Mouse (Mus musculus) forelimb bud, embryonic 11.5 days (tissue): Measurements from ENCODE around the gene Zfp27.

Experiments used
- DNase-seq: peaks from one replicate; pipeline ENCODE4 v3.0.0-alpha.2; 2012; ENCODE audit warnings: low read depth, low spot score

Gene Zfp27

DNA sequence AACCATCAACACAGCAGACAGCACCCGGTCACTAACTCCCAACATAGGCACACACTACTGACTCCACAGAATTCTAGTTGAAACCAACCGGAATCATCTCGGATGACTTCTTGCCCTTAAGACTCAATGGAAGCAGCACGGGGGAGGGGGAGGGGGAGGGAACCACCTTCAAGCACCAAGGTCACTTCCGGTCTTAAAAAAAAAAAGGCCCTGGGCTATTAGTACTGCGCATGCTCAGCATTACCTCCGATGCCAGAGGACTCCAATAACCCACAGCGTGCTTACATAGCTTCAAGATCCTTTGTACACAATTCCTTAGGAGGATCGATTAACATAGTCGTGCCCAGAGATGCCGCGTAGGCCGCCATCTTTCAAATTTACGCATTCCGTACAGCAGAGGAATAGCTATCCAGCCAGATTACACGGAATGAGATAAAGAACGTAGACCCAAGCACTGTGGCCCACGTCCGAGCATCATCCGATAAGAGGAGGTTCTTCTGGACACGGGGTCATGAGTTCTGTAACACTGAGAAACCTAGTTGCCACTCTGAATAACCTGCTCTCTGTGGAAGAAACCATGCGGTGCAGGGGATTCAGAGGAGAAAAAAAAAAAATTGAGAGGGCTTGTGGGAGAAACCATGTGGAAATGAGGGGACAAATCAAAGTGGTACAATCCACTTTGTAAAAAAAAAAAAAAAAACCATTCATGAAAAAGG, at the start of gene Zfp27:
Zfp27 (minus strand) TSS at position 607 of the 716 bp plus-strand sequence.
- DNase-seq = peak; percentile 85

DNA sequence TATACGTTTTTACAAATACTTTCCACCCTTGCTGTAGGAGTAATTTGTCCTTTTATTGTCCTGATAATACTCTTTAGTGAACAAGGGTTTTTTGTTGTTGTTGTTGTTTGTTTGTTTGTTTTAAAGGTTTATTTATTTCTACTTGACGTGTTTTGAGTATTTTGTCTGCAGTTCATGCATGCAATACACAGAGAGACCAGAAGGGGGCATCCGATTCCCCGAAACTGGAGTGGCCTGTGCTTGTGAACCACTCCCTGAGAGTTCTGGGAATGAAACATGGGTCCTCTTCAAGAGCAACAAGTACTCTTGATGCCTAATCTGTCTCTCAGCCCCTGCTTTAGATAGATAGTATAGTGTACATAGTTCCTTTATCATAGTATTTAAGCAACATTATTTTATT, 48.4 kb upstream of the Zfp27 start:
- DNase-seq = peak; percentile 41

DNA sequence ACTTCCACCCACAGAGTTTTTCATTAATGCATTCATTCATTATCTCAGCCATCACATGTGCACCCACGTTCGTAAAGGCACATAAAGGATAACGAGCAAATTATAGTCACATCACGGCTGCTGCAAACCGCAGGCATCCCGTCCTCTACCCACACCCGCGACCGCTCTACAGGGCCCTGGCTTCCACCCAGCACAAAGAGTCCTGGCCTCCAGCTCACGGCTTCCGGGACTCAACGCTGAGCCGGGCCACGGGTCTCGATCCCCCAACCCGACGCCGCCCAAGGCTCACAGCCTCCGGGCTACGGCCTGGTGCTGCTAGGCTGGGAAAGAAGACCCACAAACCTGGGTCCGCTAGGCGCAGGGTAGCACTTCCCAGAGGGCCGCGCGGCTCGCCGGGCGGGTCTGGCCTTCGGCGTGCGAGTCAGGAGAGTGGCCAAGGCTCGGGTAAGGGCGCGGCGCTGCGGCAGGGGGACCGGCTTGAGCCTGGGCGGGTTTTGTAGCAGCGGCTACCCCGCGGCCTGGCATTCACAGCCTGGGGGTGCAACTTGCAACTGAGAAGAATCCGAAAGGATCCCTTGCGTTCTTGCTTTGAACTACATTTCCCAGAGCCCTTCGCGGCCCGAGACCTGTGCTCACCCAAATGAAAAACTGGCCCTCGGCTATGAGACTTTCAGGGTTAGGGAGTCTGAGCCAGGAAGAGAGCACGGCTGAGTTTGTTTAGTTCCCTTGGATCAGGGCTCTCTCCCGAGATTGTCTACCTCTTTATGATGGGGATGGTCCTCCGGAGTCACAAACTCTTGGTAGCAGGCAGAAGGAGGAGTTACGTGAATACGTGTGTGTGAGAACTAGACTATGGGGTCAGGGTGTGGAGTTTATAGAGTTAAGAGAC, 47.4 kb upstream of the Zfp27 start, which contains the start of gene Zfp74:
Zfp74 (minus strand) TSS at position 577 of the 889 bp plus-strand sequence.
- DNase-seq = peak; percentile 86

DNA sequence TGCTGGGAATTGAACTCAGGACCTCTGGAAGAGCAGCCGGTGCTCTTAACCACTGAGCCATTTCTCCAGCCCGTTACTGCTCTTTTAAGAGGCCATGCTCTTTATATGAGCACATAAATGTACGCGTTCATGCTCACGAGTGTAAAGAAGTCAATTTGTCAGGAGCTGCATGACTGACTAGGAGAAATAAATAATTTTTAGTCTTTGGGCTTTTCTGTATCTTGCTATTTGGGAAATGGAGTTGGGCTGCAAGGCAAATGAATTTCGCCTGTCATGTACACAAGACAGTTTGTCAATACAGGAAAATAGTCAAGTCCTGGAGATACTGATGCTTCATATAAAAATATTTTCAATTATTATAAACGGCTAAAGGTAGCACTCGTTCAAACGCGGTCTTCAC, 46.7 kb upstream of the Zfp27 start:
- no peak for DNase-seq

DNA sequence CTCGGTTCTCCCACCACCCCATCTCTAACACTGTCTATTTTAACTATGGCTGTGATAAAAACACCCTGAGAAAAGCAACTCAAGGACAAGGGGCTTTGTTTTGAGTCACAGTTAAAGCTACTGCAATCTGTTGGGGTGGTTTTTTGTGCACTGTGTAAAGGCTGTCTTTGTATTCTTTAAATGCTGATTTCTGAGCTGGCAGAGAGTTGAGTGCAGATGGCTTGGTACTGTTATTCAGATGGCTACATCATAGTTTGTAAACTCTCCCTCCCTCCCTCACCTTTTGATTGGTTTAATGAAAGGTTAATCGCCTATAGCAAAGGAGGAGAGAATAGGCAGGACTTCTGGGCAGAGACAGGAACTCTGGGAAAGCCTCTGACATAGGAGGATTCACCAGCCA, 37.8 kb upstream of the Zfp27 start:
- no peak for DNase-seq

DNA sequence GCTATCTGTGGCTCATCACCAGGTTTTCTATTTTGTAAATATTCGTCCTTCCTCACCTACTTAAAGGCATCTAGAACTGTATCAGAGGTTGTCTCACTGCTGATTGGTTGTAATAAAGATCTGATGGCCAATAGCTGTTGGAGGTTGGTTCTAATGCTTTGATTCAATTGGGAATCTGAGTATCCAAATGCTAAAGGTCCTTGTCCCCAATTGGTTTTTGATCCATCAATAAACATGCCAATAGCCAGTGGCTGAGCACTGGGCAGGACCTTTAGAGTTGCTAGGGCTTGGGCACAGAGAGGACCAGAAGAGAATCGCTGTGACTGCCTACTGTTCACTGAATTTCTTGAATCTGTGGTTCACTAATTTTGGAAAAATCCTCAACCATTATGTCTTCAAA, 37.3 kb upstream of the Zfp27 start:
- DNase-seq = no peak

DNA sequence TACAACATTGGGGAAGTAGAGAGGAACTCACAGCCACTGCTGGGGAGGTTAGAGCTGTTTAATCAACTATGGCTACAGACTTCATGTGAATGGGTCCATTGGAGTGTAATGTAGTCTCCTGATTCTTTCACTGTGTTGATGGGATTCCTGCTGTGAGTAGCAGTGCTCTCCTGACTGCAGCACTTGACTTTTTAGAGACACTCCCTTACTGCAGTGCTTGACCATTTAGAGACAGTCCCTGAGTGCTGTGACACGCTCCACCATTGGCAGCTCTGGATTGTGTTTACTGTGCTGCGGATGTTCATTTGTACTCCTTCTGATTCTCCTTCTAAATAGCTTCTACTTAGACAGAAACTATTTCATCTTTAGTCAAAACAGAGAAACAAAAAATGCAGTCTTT, 36.4 kb upstream of the Zfp27 start:
- no peak for DNase-seq

DNA sequence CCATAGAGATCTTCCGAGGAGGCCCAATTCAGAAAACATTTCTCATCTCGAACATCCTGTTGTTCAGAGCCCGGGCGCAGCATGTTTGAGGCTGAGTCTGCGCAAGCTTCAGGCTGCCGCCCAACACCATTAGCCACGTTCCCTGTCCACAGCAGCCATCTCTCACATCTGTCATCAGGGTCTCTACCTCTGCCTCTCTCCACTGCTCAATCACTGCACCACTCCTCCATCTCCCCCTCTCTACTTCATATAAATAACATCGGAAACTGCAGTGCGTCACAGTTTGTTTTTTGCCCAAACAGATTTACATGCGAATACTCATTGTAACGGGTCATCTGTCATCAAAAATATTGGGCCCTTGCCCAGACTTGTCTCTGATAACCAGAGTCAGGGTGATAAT, 34.7 kb upstream of the Zfp27 start:
- no peak for DNase-seq

DNA sequence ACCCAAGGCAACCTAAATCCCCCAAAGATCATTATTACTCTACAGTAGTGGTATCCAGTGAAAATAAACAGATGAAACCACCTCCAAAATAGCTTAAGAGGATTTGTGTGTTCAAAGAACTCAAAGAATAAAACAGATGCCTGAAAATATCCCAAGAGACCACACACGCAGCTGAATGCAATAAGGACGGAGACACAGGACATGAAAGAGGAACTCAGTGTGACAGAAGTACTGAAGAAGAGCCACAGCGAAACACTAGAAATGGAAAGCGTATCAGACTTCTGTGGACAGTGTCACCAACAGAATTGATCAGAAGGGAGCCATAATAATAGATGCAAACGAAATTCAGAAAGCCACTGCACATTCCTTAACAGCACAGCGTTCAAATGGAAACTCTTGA, 32.5 kb upstream of the Zfp27 start:
- no peak for DNase-seq

DNA sequence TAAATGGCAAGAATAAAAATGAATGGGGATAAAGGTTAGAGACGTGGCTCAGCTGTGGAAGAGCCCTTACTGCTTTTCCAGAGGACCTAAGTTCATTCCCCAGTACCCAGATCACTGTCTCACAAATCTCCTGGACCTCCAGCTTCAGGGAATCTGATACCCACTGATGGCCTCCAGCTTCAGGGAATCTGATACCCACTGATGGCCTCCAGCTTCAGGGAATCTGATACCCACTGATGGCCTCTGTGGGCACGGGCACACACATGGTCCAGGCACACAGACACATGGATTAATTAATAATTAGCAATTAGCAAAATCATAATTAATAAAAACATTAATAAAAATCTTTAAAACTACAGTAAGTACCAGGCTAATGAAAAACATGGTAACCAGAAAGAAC, 16.4 kb upstream of the Zfp27 start:
- no peak for DNase-seq

DNA sequence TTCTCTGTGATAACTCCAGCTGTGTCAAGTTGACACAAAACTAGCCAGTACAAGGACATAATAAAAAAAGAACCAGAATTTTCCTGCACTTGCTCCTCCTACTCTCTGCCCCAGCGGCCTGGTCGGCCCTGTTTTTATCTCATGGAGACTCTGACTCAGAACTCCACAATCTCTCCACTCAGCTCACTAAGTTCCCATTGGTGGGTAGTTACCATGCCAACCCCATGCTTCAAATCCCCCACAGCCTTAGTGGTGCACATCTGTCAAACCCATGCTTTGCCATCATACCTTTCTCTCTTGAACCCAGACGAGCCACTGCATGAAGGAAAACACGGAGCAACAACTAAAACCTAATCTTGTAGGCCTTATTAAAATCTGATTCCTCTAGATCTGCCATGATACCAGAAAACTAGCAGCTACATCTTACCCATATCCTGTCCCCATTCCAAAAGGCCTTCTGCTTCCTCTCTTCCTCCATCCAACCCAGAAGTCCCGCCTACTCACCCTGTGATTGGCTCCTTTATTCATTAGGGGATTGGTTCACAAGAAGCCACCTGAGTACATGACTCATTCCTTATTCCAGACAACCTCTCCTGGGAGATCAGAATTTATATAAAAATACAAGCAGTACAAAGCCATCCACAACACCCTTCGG, 15.2 kb upstream of the Zfp27 start:
- DNase-seq = no peak

DNA sequence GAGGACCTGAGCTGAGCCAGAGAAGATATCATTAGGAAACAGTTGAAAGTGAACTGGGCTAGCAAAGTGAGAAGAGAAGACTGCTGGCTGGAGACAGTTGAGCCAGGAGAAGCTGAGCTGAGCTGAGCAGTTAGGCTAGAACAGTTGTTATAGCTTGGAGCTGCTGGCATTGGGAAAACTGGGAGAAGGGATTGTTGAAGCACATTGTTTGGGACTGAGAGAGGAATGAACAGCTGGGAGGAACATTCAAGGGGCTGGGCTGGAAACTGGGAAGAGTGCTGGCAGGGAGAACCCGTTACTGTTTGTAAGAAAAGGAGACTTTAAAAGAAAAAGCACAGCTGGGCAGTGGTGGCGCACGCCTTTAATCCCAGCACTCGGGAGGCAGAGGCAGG, 11.7 kb upstream of the Zfp27 start:
- no peak for DNase-seq

DNA sequence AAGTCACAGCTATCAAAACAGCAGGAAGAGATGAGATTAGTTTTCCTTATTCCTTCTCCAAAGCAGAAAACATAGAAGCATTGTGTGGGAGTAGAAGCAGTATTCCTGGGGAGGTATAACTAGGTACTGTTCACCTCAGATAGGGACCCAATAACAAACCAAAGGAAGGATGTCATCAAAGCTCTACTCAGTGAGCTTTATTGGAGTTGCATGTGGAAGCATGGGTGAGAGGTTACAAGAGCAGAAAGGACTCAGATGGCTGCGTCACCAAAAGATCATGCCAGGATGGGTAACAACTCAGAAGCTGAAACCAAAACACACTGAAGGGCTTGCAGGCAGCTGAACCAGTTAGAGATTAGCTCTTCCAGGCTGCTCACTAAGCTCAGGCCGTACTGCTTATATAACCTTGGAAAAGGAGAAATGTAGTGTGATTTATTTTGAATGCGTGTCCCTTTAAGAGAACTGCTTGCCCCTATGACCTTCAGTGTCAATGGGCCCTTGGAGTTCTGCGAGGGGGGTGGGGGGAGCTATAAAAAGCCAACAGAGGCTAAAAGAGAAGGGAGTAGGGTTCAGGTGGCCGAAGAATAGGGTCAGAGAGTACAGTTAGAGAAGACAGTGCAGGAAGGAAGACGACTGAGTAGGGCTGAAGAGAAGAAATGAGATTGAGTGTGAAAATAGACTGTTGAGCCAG, 11.1 kb upstream of the Zfp27 start:
- no peak for DNase-seq

DNA sequence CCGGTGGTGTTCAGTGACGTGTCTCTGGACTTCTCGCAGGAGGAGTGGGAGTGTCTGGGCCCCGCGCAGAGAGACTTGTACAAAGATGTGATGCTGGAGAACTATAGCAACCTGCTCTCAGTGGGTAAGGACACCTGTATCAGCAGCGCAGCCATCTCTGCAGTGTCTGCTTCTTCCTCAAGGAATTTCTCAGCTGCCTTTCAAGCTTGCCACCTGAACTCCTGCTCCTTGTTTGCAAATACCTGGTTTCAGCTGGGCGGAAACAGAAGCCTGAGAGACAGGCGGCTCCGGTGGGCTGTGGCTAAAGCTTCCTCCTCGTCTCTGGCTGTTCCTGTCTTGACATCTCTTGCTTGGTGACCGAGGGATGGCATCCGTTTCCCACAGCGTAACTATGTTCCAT, 5.8 kb upstream of the Zfp27 start:
- DNase-seq = no peak

DNA sequence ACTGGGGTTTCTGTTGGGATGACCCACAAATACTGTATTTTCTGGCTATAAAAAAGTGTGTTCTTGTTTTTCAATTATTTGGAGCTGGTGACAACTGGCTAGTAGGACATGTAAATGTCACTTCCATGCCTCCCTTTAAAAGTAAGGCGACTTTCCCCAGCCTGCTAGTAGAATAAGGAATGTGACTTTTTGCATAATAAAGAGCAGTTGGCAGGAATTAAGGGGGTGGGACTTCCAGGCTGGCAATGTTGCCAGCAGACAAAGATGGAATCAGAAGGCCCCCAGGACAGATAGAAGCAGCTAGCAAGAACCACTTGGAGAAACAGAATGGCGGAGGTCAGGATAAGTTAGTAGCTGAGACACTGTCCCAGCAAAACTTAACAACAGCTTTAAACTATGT, 3.9 kb upstream of the Zfp27 start:
- DNase-seq = no peak

DNA sequence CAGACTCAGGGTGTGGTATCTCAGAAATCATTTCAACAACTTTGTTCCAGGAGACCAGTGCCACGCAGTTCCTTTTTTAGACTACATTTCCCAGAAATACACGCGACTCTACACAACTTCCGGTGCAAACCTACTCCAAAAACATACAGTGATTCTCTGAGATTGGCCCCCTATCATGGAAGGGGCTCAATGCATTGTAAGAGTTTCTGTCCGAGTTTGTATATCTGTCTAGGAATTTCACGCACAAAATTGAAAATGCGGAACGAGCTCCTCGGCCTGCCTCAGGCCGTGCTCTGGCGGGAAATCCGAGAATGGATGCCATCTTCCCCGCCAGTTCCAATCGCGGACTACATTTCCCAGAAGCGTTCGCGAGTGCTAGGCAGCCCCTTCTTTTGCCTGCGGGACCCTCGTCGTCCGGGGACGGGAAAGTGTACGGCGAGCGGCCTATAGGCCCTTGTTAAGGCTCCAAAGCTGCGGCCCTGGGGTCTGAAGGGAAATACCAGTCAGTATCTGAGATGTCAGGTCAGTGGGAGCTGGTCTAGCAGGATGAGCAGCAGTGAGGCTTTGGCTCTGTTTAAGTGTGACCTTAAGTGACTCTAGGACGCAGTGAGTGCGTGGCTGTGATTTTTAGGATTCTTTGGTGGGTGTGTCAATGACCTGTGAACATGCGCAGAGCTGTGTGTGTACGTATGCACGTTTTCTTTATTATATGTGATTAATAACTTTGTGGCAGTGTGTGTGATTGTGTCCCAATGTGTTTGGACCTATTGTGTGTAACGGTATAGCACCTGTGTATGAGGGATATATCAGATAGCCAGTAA, 2.0 kb upstream of the Zfp27 start, which contains the start of gene Zfp383:
Zfp383 (plus strand) TSS at position 94 of the 821 bp plus-strand sequence.
- peak; percentile 90 for DNase-seq

DNA sequence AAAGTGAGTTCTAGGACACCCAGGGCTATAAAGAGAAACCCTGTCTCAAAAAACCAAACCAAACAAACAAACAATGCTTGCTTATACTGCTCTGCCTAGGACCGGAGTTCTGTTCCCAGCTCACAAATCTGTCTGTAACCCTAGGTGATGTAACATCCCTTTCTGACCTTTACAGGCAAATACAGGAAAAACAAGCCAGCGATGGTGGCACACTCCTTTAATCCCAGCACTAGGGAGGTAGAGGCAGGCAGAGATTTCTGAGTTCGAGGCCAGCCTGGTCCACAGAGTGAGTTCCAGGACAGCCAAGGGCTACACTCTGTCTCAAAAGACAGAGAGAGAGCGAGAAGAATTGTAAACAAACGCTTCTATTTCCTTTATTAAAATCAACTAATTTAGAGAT, 834 bp upstream of the Zfp27 start:
- no peak for DNase-seq

DNA sequence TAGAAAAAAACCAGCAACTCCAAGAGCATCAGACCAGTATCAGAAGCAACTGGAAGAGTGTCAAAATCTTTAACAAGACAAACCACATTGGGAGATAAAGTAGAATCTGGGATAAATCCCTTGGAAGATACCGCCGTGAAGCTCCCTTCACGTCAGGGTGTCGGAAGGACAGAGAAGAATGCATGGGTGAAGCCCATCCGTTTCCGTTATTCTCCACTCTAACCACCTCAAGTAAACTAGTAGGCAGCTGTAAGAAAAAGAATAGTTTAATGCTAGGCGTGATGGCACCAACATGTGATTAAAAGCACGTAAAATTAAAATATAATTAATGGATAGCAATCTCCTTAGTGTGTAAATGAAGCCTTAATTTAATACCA, 298 bp upstream of the Zfp27 start:
- DNase-seq = no peak

DNA sequence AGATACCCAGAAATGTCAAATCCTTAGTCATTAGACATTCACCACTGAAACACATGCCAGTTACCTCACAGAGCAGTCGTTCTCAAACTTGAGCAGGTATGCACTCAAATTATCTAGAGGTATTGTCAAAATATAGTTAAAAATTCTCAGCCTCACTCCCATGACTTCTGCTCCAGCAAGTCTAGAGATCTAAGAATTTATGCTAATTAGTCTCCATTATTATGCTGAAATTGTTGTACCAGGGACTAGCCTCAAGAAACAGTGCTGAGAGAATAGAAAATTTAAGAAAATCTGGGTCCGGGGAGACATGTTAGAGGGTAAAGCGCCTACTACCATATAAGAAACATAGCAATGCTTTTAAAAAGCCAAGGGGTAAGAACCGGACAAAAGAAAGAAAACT, 2.3 kb downstream of the Zfp27 start:
- no peak for DNase-seq

DNA sequence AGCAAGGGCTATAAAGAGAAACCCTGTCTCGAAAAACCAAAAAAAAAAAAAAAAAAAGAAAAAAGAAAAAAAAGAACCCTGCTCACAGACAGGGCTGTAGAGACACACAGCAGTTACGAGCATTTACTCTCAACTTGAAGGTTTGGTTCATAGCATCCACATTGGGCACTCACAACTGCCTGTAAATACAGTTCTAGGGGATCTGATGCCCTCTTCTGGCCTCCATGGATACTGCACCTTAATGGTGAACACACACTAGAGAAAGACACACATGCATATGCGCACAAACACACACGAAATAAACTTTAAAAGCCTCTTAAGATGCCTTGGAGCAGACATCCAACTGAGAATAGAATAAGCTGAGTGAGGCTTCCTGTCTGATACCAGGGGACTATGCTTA, 8.0 kb downstream of the Zfp27 start:
- no peak for DNase-seq

DNA sequence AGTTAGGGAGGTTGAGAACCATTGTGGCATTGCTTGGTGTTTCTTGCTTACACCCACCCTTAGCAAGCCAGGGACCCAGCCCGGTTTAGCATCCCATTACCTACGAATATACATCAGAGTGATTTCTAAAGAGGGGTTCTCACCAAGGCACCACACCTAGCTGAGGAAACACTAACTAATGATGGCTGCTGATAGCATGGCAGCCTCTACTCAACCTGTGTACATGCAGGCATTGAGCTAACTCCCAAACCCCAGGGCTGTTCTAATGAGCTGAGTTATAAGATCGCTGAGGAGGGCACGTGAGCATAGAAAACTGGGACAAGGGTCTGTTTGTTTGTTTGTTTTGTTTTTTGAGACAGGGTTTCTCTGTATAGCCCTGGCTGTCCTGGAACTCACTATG, 13.6 kb downstream of the Zfp27 start:
- DNase-seq = no peak
